ENCODE assay signal across 14 mouse cellular contexts in genomic region chr7:144258332-144258731, GRCm38 (mm10).
"Had no signal": no experiment of that assay in that cellular context is flagged by ENCODE, and none has a peak within 500 bp of the region (broad histone marks: within the 10 kb centered on the region; RNA-seq: fewer than 3 reads in every experiment).

No protein-coding gene starts in this region.

- H3K4me3 ChIP-seq: limb, embryonic 15.5 days; liver, embryonic 12.5 days; myocyte; neural tube, embryonic 12.5 days had no signal

- ATAC-seq: liver, embryonic 12.5 days had no signal

- H3K9ac ChIP-seq: limb, embryonic 15.5 days; liver, embryonic 12.5 days; lung, embryonic 14.5 days; neural tube, embryonic 12.5 days had no signal

- DNase-seq: kidney, postnatal 36 days; layer of hippocampus, adult 9-11 months; layer of hippocampus, postnatal 36 days; lung, embryonic 14.5 days; lung, postnatal 10 days; lung, postnatal 4 days; thymus, adult 2 months; thymus, postnatal 25 days had no signal

- H3K27me3 ChIP-seq: limb, embryonic 15.5 days; liver, embryonic 12.5 days; neural tube, embryonic 12.5 days had no signal

- H3K36me3 ChIP-seq: limb, embryonic 15.5 days; liver, embryonic 12.5 days; neural tube, embryonic 12.5 days had no signal

- H3K4me2 ChIP-seq: limb, embryonic 15.5 days; liver, embryonic 12.5 days; lung, embryonic 14.5 days; midbrain, embryonic 11.5 days; neural tube, embryonic 12.5 days had no signal

- H3K27ac ChIP-seq: kidney, postnatal 0 days; limb, embryonic 15.5 days; liver, embryonic 12.5 days; neural tube, embryonic 12.5 days had no signal

- H3K9me3 ChIP-seq: limb, embryonic 15.5 days; liver, embryonic 12.5 days; neural tube, embryonic 12.5 days had no signal

- H3K4me1 ChIP-seq: limb, embryonic 15.5 days; liver, embryonic 12.5 days had no signal
